Mouse (Mus musculus) limb, embryonic 12.5 days (tissue): ENCODE measurements around the gene Trp53rkb. TPM values are rescaled to one million over a fixed set of nuclear protein-coding genes. Genes with fewer than 3 reads are reported as not detected.
A peak's percentile ranks its signal among the peaks of the same experiment; 100 is the strongest.
"Not testable (repeated sequence)": the region's sequence is repeated elsewhere in the genome, so short reads cannot be mapped to it uniquely, and the experiment has no call there.

Source experiments
- ATAC-seq: fragments of 200-750 bp; cut with Nextera tagmentation; 2 replicates; pipeline ENCODE4 v1.8.0; 2017; ENCODE audit warnings: low read depth, moderate TSS enrichment; ENCODE audit not compliant: insufficient number of reproducible peaks, insufficient read depth, low FRiP score, low TSS enrichment
- H3K27ac ChIP-seq: fragments of 300-500 bp; sonication (generic); 2 replicates; pipeline ENCODE4 v1.5.1; 2016; ENCODE audit warnings: mild to moderate bottlenecking, moderate library complexity
- H3K27me3 ChIP-seq: fragments of 300-500 bp; sonication (generic); 2 replicates; pipeline ENCODE4 v1.6.1; 2016; ENCODE audit warnings: mild to moderate bottlenecking, moderate library complexity
- H3K36me3 ChIP-seq: fragments of 300-500 bp; sonication (generic); 2 replicates; pipeline ENCODE4 v1.6.1; 2016; ENCODE audit warnings: mild to moderate bottlenecking, moderate library complexity
- H3K4me1 ChIP-seq: fragments of 300-500 bp; sonication (generic); replicated peaks from 2 replicates; pipeline ENCODE4 v1.6.1; 2016
- H3K4me2 ChIP-seq: fragments of 300-500 bp; sonication (generic); 2 replicates; pipeline ENCODE4 v1.6.1; 2016; ENCODE audit warnings: mild to moderate bottlenecking, moderate library complexity
- H3K4me3 ChIP-seq: fragments of 300-500 bp; sonication (generic); replicated peaks from 2 replicates; pipeline ENCODE4 v1.5.1; 2016; ENCODE audit warnings: mild to moderate bottlenecking
- H3K9ac ChIP-seq: fragments of 300-500 bp; sonication (generic); replicated peaks from 2 replicates; pipeline ENCODE4 v1.6.1; 2016; ENCODE audit warnings: mild to moderate bottlenecking, moderate library complexity
- H3K9me3 ChIP-seq: fragments of 300-500 bp; sonication (generic); 2 replicates; pipeline ENCODE4 v1.6.1; 2016; ENCODE audit warnings: mild to moderate bottlenecking, moderate library complexity
- WGBS: fragments of 180-500 bp; shearing (Covaris S2); methylation state at CpG from one replicate; pipeline ENCODE4 v1.1.7; 2016; 5-methylcytosine and 5-hydroxymethylcytosine counted together
- polyA plus RNA-seq: library from polyadenylated mRNA; unstranded; fragments of >200 nt; fragmentation: Nextera tagmentation; extraction: Ambion mirVana; gene quantifications from 2 replicates; pipeline ENCODE4 v1.2.1, GENCODE M21; 2016

Gene Trp53rkb
- polyA plus RNA-seq, 1 experiment from 2014 or later = 8.8 TPM

DNA sequence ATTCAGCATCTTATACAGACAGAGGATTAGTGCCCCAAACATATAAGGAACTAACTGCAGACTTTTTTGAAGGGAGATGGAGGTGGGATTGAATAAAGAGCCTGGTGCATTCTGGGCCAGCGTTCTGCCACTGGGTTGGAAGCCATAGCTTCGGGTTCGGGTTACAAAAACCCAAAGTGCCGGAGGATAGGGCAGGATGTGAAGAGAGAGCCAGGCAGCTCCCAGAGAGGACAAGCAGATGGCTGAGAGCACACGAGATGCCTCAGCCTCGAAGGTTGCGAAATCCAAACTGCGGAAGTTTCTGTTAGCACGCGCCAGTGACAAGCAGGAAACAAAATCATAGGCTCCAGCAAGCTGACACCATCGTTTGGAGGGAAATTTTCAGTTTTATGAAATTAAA, 20.9 kb upstream of the Trp53rkb start:
- 56% methylated on average over 11 of the region's 11 CpGs for WGBS
- Histone ChIP-seq H3K4me3 (no peak overlapping the region), H3K9me3 (no peaks in the 10 kb centered on the region), H3K27ac (0 out of 2 replicates have a peak overlapping the region, but pooled peaks have one; percentile 12), H3K4me2 (no peak overlapping the region), H3K4me1 (no peaks in the 10 kb centered on the region; the same call in 1 of the 2 replicates), H3K27me3 (no peaks in the 10 kb centered on the region), H3K9ac (no peak overlapping the region), H3K36me3 (no peaks in the 10 kb centered on the region)
- ATAC-seq = no peak

DNA sequence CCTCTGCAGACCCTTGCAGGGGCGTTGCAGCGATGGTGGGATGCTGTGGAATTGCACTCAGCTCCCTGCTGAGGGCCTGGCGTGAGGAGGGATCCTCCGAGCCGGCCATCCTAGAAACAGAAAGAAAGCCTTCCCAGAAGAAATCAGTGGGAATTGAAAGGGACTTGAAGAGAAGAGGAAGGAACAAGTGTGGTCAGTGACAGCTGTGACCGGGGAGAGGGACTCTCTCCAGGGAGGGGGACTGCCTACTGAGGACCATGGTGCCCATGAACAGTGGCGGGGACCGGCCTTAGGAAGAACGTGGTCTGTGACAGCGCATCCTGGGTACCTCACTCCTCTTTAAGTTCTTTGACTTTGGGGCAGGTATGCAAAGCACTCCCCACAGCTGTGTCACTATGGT, 18.7 kb upstream of the Trp53rkb start:
- H3K27me3 ChIP-seq = no peaks in the 10 kb centered on the region
- H3K9ac ChIP-seq = no peak overlapping the region
- no peak overlapping the region for H3K27ac ChIP-seq
- no peak; the same call in 1 of the 2 replicates for ATAC-seq
- H3K36me3 ChIP-seq = no peaks in the 10 kb centered on the region
- no peaks in the 10 kb centered on the region; the same call in 1 of the 2 replicates for H3K4me1 ChIP-seq
- H3K4me2 ChIP-seq = no peak overlapping the region
- H3K4me3 ChIP-seq = no peak overlapping the region
- 72% methylated on average over 10 of the region's 10 CpGs for WGBS
- no peaks in the 10 kb centered on the region for H3K9me3 ChIP-seq

GRCm38 (mm10) chr2:166774275-166774674, 18.1 kb upstream of the Trp53rkb start:
- ATAC-seq = no peak
- Histone ChIP-seq H3K4me2 (no peak overlapping the region), H3K4me1 (no peaks in the 10 kb centered on the region; the same call in 1 of the 2 replicates), H3K9ac (no peak overlapping the region), H3K9me3 (no peaks in the 10 kb centered on the region), H3K27me3 (no peaks in the 10 kb centered on the region), H3K36me3 (no peaks in the 10 kb centered on the region), H3K4me3 (no peak overlapping the region), H3K27ac (no peak overlapping the region)
- 91% methylated on average over 10 of the region's 10 CpGs for WGBS

- H3K4me2 ChIP-seq = no peak overlapping the region
- no peak overlapping the region for H3K9ac ChIP-seq
- WGBS = 73% methylated on average over 11 of the region's 11 CpGs
- H3K9me3 ChIP-seq = no peaks in the 10 kb centered on the region
- no peak for ATAC-seq
- no peak overlapping the region for H3K4me3 ChIP-seq
- no peaks in the 10 kb centered on the region for H3K27me3 ChIP-seq
- H3K4me1 ChIP-seq = no peaks in the 10 kb centered on the region
- H3K36me3 ChIP-seq = no peaks in the 10 kb centered on the region
- no peak overlapping the region for H3K27ac ChIP-seq
These were observed 16.9 kb upstream of the Trp53rkb start for GRCm38 (mm10) chr2:166775357-166775893.

DNA sequence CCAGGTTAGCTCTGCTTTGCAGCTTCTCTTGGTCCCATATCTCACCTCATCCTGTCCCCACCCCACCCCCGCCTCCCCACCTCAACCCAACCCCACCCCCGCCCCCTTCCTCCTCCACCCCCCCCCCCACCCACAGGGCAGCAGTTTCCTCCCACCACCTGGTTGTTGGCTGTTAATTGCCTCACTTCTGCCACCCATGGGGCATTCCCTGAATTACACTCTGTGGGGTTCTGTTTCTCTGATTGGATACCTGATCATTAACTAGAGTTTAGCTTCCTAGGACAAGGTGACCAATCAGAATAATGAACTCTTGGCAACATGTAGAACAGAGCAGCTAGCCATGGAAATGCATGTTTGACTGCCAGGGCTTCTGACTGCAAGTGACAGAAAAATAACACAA, 16.1 kb upstream of the Trp53rkb start:
- Histone ChIP-seq H3K9me3 (no peaks in the 10 kb centered on the region), H3K36me3 (no peaks in the 10 kb centered on the region), H3K4me1 (peaks cover 3% of the 10 kb centered on the region; the same call in 1 of the 2 replicates), H3K27ac (no peak overlapping the region), H3K27me3 (no peaks in the 10 kb centered on the region), H3K4me2 (no peak overlapping the region), H3K4me3 (no peak overlapping the region), H3K9ac (no peak overlapping the region)
- ATAC-seq = no peak
- WGBS = 25% methylated on average over 1 of the region's 2 CpGs

DNA sequence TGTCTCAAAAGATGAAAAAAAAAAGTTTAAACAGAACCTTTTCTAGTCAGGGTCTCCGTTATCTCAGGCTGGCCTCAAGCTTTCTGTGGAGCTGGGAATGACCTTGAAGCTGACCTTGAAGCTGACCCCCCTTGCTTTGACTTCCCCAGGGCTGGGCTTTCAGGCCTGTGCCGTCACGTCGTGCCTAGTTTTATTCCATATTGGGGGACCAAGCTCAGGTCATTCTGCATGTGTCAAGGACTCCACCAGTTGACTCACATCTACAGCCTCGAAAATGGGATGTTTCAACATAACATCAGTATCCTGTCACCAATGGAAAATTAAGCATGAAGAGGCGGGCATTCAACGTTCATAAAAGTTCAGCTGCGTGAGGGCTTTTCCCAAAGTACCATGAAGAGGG, 12.4 kb upstream of the Trp53rkb start:
- Histone ChIP-seq H3K9me3 (no peaks in the 10 kb centered on the region), H3K27me3 (no peaks in the 10 kb centered on the region), H3K36me3 (no peaks in the 10 kb centered on the region), H3K9ac (no peak overlapping the region), H3K27ac (no peak overlapping the region), H3K4me2 (no peak overlapping the region), H3K4me3 (no peak overlapping the region), H3K4me1 (peaks cover 5% of the 10 kb centered on the region; the same call in 1 of the 2 replicates)
- no peak for ATAC-seq
- 75% methylated on average over 8 of the region's 8 CpGs for WGBS

DNA sequence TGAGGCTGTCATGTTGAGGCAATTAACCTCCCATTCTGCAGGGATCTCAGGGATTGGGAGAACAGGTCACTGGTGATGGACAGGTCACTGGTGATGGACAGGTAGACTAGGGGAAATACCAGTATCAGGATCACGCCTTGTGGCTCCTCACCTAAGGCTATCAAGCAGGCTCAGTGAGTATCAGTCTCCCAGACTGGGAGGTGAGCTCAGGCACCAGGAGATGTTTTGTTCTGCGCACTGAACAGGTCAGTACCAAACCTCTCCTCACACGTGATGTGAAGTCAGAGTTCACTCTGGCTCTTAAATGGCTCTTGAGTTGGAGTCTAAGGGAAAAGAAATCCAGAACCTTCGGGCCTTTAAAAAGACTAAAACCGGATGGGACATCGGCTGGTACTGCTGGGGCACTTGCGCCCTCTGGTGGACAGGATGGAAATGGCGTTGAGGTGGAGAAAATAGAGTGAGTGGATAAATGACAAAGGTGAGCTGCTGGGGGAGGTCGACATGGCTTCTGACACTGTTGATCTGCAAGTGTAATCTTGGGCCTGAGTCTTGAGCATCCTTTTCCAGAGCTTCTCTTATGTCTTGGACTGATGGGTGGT, 11.3 kb upstream of the Trp53rkb start:
- no peak overlapping the region for H3K4me2 ChIP-seq
- 14% methylated on average over 9 of the region's 9 CpGs for WGBS
- H3K27ac ChIP-seq = no peak overlapping the region
- H3K9ac ChIP-seq = no peak overlapping the region
- ATAC-seq = no peak
- no peaks in the 10 kb centered on the region for H3K36me3 ChIP-seq
- H3K4me3 ChIP-seq = no peak overlapping the region
- H3K9me3 ChIP-seq = no peaks in the 10 kb centered on the region
- H3K27me3 ChIP-seq = peaks cover 6% of the 10 kb centered on the region; the same call in 1 of the 2 replicates
- peaks cover 13% of the 10 kb centered on the region for H3K4me1 ChIP-seq

DNA sequence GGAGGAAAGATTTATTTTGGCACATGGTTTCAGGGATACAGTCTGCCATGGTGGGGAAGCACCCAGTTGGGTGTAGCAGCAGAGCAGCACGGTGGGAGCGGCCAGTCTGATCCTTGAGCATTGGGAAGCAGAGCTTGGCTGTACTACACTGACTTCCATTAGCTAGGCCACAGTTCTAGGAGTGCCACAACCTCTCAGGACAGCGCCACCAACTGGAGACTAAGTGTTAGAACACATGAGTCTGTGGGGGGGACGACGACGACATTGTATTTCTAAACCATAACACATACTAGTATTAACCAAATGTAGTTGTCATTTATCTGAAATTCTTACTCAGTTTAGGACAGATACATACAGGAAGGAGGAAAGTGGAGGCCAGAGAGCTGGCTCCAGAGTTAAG, 8.0 kb upstream of the Trp53rkb start:
- 82% methylated on average over 6 of the region's 6 CpGs for WGBS
- H3K9me3 ChIP-seq = no peaks in the 10 kb centered on the region
- H3K4me2 ChIP-seq = no peak overlapping the region
- no peak overlapping the region for H3K9ac ChIP-seq
- no peak for ATAC-seq
- no peaks in the 10 kb centered on the region for H3K36me3 ChIP-seq
- no peak overlapping the region for H3K27ac ChIP-seq
- H3K27me3 ChIP-seq = peaks cover 8% of the 10 kb centered on the region; the same call in 1 of the 2 replicates
- H3K4me1 ChIP-seq = peaks cover 20% of the 10 kb centered on the region
- H3K4me3 ChIP-seq = no peak overlapping the region

GRCm38 (mm10) chr2:166786353-166787004, 5.9 kb upstream of the Trp53rkb start:
- Histone ChIP-seq H3K4me3 (peak overlapping the region; percentile 74), H3K9me3 (no peaks in the 10 kb centered on the region), H3K9ac (peak overlapping the region; percentile 77), H3K36me3 (no peaks in the 10 kb centered on the region), H3K4me2 (peak overlapping the region; percentile 86), H3K27ac (no peak overlapping the region), H3K4me1 (peaks cover 17% of the 10 kb centered on the region), H3K27me3 (peaks cover 8% of the 10 kb centered on the region; the same call in 1 of the 2 replicates)
- peak; percentile 91 for ATAC-seq
- WGBS = under 1% methylated on average over 35 of the region's 35 CpGs

GRCm38 (mm10) chr2:166791738-166792137, 593 bp upstream of the Trp53rkb start:
- ATAC-seq = no peak
- H3K4me2 ChIP-seq = no peak overlapping the region
- peaks cover 11% of the 10 kb centered on the region for H3K36me3 ChIP-seq
- H3K9me3 ChIP-seq = no peaks in the 10 kb centered on the region
- no peak overlapping the region for H3K9ac ChIP-seq
- no peak overlapping the region for H3K27ac ChIP-seq
- H3K4me3 ChIP-seq = no peak overlapping the region
- 78% methylated on average over 5 of the region's 5 CpGs for WGBS
- H3K27me3 ChIP-seq = no peaks in the 10 kb centered on the region
- H3K4me1 ChIP-seq = peaks cover 11% of the 10 kb centered on the region

GRCm38 (mm10) chr2:166793542-166794214, 1.3 kb downstream of the Trp53rkb start:
- 1% methylated on average over 76 of the region's 76 CpGs for WGBS
- H3K4me2 ChIP-seq = peak overlapping the region; percentile 75
- not testable (repeated sequence) for H3K9me3 ChIP-seq, H3K27me3 ChIP-seq, H3K4me1 ChIP-seq
- H3K27ac ChIP-seq = peak overlapping the region; percentile 76
- H3K4me3 ChIP-seq = peak overlapping the region; percentile 83
- H3K36me3 ChIP-seq = peaks cover 30% of the 10 kb centered on the region
- ATAC-seq = peak; percentile 80
- peak overlapping the region; percentile 85 for H3K9ac ChIP-seq
